Mouse (Mus musculus) liver, embryonic 13.5 days (tissue): Measurements from ENCODE around the gene Slc30a7. TPM values are rescaled to one million over a fixed set of nuclear protein-coding genes. Genes with fewer than 3 reads are reported as not detected.

Experiments
- ATAC-seq: fragments of 200-750 bp; cut with Nextera tagmentation; 2 replicates; pipeline ENCODE4 v1.8.0; 2017; ENCODE audit warnings: low read depth, mild to moderate bottlenecking, moderate number of reproducible peaks, moderate library complexity
- DNase-seq: peaks from one replicate; pipeline ENCODE4 v3.0.0; 2022
- H3K27ac ChIP-seq: fragments of 300-500 bp; sonication (generic); 2 replicates; pipeline ENCODE4 v1.5.1; 2015; ENCODE audit warnings: moderate library complexity, mild to moderate bottlenecking, inconsistent platforms
- H3K27me3 ChIP-seq: fragments of 300-500 bp; sonication (generic); 2 replicates; pipeline ENCODE4 v1.6.1; 2015; ENCODE audit warnings: mild to moderate bottlenecking, inconsistent platforms
- H3K36me3 ChIP-seq: fragments of 300-500 bp; sonication (generic); 2 replicates; pipeline ENCODE4 v1.6.1; 2015; ENCODE audit warnings: mild to moderate bottlenecking, inconsistent platforms
- H3K4me1 ChIP-seq: fragments of 300-500 bp; sonication (generic); replicated peaks from 2 replicates; pipeline ENCODE4 v1.6.1; 2015; ENCODE audit warnings: inconsistent platforms
- H3K4me2 ChIP-seq: fragments of 300-500 bp; sonication (generic); 2 replicates; pipeline ENCODE4 v1.6.1; 2015; ENCODE audit warnings: inconsistent platforms, mild to moderate bottlenecking, moderate library complexity
- H3K4me3 ChIP-seq: fragments of 300-500 bp; sonication (generic); replicated peaks from 2 replicates; pipeline ENCODE4 v1.5.1; 2015; ENCODE audit warnings: mild to moderate bottlenecking, inconsistent platforms
- H3K9ac ChIP-seq: fragments of 300-500 bp; sonication (generic); 2 replicates; pipeline ENCODE4 v1.6.1; 2015; ENCODE audit warnings: mild to moderate bottlenecking, inconsistent platforms
- H3K9me3 ChIP-seq: fragments of 300-500 bp; sonication (generic); replicated peaks from 2 replicates; pipeline ENCODE4 v1.6.1; 2016; ENCODE audit warnings: inconsistent platforms
- WGBS: fragments of 180-500 bp; shearing (Covaris S2); methylation state at CpG from one replicate; pipeline ENCODE4 v1.1.7; 2015; ENCODE audit not compliant: insufficient replicate concordance; 5-methylcytosine and 5-hydroxymethylcytosine counted together
- polyA plus RNA-seq: library from polyadenylated mRNA; unstranded; fragments of >200 nt; fragmentation: Nextera tagmentation; extraction: Ambion mirVana; gene quantifications from 2 replicates; pipeline ENCODE4 v1.2.1, GENCODE M21; 2015

Gene Slc30a7
- polyA plus RNA-seq, 1 experiment from 2014 or later = 12.0 TPM

DNA sequence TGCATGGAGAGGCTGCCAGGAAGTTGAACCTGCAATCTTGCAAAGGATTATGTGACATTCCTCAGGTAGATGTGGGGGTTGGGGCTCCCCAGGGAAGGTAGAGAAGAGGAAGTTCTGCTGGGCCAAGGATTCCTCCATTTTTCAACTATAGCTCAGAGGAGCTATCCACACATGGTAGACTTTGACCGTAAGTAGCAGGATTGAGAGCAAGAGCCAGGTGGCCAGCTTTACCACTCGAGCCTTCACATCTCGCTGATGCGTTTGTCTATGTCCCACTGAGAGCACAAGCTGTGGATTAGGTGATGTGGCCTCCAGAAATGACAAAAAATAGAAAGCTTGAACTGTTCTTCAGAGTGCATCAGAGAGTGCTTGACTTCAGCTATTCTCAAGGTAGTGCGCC lies 11.9 kb upstream of the Slc30a7 start:
- Histone ChIP-seq H3K27me3 (no peaks in the 10 kb centered on the region), H3K36me3 (no peaks in the 10 kb centered on the region), H3K4me3 (no peak overlapping the region), H3K4me2 (no peak overlapping the region), H3K9me3 (no peaks in the 10 kb centered on the region), H3K9ac (no peak overlapping the region), H3K4me1 (no peaks in the 10 kb centered on the region), H3K27ac (no peak overlapping the region)
- ATAC-seq (no peak), DNase-seq (no peak)
- 79% methylated on average over 5 of the region's 5 CpGs for WGBS

DNA sequence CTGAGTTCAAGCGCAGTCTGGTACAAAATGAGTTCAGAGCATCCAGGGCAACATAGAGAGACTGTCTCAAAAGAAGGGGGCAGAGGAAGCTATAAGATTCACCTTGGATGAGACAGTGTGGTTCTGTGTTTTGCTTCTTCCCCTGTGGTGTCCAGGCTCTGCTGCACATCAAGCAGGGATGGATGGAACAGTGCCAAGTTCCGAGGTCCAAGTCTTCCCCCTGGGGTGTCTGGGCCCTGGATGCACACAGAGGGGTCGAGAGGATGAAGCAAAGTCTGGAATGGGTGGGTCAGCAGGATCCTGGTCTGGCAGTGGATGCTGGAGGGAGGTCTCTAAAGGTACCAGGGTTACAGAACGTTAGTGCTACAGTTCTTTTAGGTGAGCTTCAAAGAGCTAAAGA lies 11.4 kb upstream of the Slc30a7 start:
- no peak overlapping the region for H3K4me2 ChIP-seq
- no peak overlapping the region for H3K4me3 ChIP-seq
- H3K4me1 ChIP-seq = no peaks in the 10 kb centered on the region
- no peak overlapping the region for H3K27ac ChIP-seq
- ATAC-seq = no peak
- DNase-seq = no peak
- H3K36me3 ChIP-seq = no peaks in the 10 kb centered on the region
- no peaks in the 10 kb centered on the region for H3K9me3 ChIP-seq
- 59% methylated on average over 4 of the region's 4 CpGs for WGBS
- H3K9ac ChIP-seq = no peak overlapping the region
- no peaks in the 10 kb centered on the region for H3K27me3 ChIP-seq

DNA sequence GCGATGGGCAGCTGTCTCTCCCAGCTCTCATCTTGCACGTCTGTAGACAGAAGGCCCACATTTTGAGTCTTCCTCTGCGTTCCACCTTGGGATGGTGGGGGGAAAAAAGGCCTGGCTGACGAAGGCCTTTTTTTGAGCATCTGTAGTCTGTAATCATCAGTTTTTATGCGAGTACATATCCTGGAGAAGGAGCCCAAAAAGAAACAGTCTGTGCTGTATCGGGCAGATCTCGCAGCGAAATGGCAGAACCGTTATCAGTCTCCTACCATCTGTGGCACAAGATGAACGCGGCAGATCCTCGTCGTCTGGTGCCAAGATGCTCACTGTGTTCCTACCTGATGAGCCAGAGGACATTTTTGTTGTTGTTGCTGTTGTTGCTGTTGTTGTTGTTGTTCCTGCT lies 8.9 kb upstream of the Slc30a7 start:
- ATAC-seq (no peak), DNase-seq (no peak)
- Histone ChIP-seq H3K27ac (no peak overlapping the region), H3K4me3 (no peak overlapping the region), H3K36me3 (no peaks in the 10 kb centered on the region), H3K9me3 (no peaks in the 10 kb centered on the region), H3K4me1 (no peaks in the 10 kb centered on the region), H3K27me3 (no peaks in the 10 kb centered on the region), H3K4me2 (no peak overlapping the region), H3K9ac (no peak overlapping the region)
- WGBS = 66% methylated on average over 13 of the region's 13 CpGs

DNA sequence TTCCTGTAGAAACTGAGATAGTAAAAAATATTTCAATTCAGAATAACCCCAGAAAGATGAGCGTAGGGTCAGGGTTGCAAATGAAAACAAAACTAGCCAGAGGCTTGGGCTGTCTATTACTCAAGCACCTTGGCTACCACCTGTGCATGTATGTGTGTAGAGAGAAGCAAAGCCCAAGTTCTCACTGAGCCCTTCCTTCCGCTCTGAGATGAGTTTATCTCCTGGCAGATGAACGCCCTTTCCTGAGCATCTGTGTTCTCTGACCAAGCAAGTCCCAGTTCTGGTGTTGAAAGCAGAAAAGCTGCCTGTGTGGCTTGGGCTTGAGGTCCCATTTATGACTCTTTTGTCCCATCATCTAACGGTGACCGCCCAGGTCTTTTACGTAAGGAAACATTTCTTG lies 7.7 kb upstream of the Slc30a7 start:
- DNase-seq = no peak
- Histone ChIP-seq H3K4me2 (no peak overlapping the region), H3K9me3 (no peaks in the 10 kb centered on the region), H3K9ac (no peak overlapping the region), H3K36me3 (no peaks in the 10 kb centered on the region), H3K4me1 (no peaks in the 10 kb centered on the region), H3K27me3 (no peaks in the 10 kb centered on the region), H3K4me3 (no peak overlapping the region), H3K27ac (no peak overlapping the region)
- ATAC-seq = no peak
- 68% methylated on average over 6 of the region's 6 CpGs for WGBS

DNA sequence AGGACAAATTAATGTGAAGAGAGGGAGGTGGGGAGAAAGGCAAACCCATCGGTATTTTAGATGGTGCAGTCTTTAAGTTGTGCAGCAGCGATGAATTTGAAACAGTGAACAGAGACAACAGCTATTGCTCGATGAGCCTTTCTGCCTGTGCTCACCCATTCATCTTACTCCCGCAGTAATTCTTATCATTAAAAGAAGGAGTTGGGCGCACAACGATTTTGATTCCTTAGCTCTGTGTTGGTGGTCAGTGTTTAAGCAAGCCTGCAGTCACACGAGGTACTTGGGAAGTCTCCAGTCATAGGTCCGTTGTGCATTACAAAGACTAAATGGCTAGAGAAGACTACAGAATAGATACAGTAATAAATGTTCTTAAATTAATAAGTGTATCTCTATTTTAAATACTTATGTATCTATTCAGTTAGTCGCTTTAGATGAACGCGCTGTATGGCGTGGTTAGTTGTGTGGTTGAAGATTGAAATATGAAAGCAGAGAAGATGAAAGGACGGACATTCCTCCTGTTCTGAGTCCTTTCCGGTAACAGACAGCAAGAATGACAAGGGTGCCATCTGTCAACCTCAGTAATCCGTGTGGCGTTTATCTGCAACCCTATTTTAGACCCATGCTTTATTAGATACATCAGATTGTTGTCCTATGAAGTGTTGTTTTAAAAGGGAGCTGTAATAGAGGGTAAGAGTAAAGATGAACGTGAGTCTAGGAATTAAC lies 2.6 kb upstream of the Slc30a7 start:
- no peaks in the 10 kb centered on the region for H3K9me3 ChIP-seq
- no peak overlapping the region for H3K9ac ChIP-seq
- WGBS = 79% methylated on average over 17 of the region's 17 CpGs
- H3K4me3 ChIP-seq = no peak overlapping the region
- H3K36me3 ChIP-seq = no peaks in the 10 kb centered on the region
- peaks cover 28% of the 10 kb centered on the region for H3K4me1 ChIP-seq
- no peak overlapping the region for H3K27ac ChIP-seq
- ATAC-seq (no peak), DNase-seq (no peak)
- H3K27me3 ChIP-seq = no peaks in the 10 kb centered on the region
- no peak overlapping the region for H3K4me2 ChIP-seq

DNA sequence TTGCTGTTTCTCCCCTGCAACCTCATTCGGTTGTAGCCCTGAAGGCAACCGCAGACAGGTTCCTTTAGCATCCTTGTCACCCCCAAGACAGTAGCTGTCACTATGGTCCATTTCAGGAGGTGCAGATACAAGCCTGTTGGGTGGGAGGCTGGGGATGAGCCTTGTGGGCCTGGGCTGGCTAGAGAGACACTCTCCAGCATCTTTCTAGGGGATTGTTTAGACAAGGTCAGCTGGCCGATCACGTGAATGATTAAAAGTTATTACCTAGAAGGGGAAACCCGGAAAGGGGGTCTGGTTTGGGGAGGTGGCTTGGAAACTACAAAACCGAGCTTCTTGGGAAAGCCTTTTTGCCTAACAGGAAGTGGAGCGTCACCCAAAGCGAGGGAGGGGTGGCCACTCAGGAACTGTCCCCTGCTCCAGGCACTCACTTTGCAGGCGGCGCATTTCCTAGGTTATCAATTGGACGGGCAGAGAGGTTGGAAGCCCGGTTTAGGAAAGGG lies 785 bp upstream of the Slc30a7 start:
- Histone ChIP-seq H3K9me3 (no peaks in the 10 kb centered on the region), H3K4me1 (peaks cover 28% of the 10 kb centered on the region), H3K27ac (peak overlapping the region; percentile 77), H3K4me2 (peak overlapping the region; percentile 96), H3K36me3 (peaks cover 10% of the 10 kb centered on the region; the same call in 1 of the 2 replicates), H3K27me3 (no peaks in the 10 kb centered on the region), H3K4me3 (peak overlapping the region; percentile 72), H3K9ac (peak overlapping the region; percentile 81)
- DNase-seq = peak; percentile 34
- peak; percentile 45 for ATAC-seq
- WGBS = under 1% methylated on average over 12 of the region's 12 CpGs

DNA sequence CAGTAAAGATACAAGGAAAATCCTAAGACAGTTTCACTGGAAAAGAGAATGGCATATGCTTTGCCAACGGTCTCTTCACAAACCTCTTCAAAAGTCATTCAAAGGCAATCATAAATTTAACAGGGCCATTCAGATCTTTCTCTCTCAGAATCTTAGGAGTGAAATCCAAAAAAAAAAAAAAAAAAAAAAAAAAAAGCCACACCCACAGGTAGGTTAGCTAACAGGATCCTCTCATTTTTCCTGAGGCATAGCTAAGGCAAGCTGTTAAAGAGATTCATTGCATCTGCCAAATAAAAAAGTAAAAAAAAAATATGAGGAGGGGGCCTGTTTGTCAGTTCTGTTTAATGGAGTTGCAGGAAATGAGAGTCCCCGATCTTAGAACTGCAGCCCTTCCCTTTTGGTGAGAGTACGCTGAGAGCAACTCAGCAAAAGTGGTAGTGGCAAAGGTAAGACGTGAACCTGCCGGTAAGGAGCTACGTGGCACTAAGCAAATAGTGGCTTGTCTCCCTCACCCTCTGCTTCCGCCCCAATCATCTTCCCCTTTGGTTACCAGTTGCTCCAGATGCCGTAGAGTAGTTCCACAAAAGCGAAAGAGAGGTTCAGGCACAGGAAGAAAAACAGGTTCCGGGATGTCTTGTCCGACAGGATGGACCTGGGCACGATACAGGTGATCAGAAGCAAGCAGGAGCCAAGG lies 775 bp downstream of the Slc30a7 start:
- no peak for ATAC-seq

DNA sequence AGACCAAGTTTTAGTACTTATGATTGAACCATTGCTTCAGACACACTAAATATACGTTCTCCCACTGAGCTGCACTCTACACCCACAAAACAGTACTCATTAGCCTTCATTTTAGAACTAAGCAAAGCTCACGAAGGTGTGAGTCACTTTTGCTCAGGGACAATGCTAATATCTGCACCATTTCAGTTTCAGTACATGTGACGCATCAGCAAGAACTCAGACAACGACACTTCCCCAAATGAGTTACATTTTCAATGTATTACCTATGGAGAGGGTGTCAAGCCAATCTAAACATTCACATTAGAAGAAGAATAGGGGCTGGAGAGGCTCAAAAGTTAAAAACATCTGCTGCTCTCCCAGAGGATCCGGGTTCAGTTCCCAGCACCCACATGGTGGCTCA lies 10.3 kb downstream of the Slc30a7 start:
- 76% methylated on average over 5 of the region's 5 CpGs for WGBS

More for the DNA sequence above, 775 bp downstream of the Slc30a7 start:
- Histone ChIP-seq H3K36me3 (peaks cover 15% of the 10 kb centered on the region; the same call in 1 of the 2 replicates), H3K9ac (peak overlapping the region; percentile 81), H3K9me3 (no peaks in the 10 kb centered on the region), H3K4me3 (peak overlapping the region; percentile 72), H3K4me1 (peaks cover 28% of the 10 kb centered on the region), H3K4me2 (peak overlapping the region; percentile 96), H3K27ac (peak overlapping the region; percentile 68), H3K27me3 (no peaks in the 10 kb centered on the region)
- DNase-seq = peak; percentile 15
- WGBS = 5% methylated on average over 12 of the region's 12 CpGs

DNA sequence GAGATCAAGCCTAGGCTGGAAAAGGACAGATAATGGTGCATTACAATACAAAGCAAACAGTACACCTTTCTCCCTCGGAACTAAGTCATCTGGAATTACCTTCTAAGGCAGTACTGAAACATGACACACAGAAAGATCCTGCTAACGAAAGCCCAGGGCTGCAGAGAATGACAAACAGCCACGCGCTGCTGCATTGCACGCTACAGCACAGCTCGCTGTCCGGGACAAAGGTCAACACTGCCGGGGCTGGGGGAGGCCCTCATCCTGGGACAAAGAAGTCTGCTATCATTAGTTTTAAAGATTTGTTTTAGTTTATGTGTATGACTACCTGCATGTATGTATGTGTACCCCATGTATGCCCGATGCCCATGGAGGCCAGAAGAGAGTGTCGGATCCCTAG lies 14.2 kb downstream of the Slc30a7 start:
- Histone ChIP-seq H3K4me1 (peaks cover 7% of the 10 kb centered on the region; the same call in 1 of the 2 replicates), H3K36me3 (peaks cover 23% of the 10 kb centered on the region), H3K9me3 (no peaks in the 10 kb centered on the region), H3K9ac (no peak overlapping the region), H3K4me2 (no peak overlapping the region), H3K4me3 (no peak overlapping the region), H3K27me3 (no peaks in the 10 kb centered on the region), H3K27ac (no peak overlapping the region)
- ATAC-seq (peak; percentile 48), DNase-seq (no peak)
- 80% methylated on average over 10 of the region's 10 CpGs for WGBS

More for the DNA sequence above, 10.3 kb downstream of the Slc30a7 start:
- no peak for DNase-seq
- Histone ChIP-seq H3K9me3 (no peaks in the 10 kb centered on the region), H3K4me3 (no peak overlapping the region), H3K9ac (no peak overlapping the region), H3K36me3 (peaks cover 29% of the 10 kb centered on the region), H3K4me2 (no peak overlapping the region), H3K27ac (no peak overlapping the region), H3K4me1 (peaks cover 5% of the 10 kb centered on the region; the same call in 1 of the 2 replicates), H3K27me3 (no peaks in the 10 kb centered on the region)
- no peak for ATAC-seq

DNA sequence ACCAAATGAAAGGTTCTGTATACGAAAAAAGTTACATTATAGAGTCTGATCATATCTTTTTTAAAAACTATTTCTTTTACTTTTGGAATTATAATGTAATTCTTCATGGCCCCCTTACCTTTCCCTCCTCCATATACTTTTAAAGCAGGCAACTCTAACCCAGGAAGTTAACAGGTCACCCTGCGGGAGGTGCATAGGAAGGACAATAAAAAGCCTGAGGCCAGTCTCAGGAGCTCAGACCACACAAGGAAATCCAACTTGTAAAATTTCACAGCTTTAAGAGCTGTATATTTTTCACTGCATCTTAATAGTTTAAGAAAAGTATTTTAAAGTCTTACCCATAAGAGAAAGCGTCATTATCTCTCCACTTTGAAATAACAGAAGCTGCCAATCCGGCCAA lies 14.6 kb downstream of the Slc30a7 start:
- H3K36me3 ChIP-seq = peaks cover 19% of the 10 kb centered on the region
- H3K27ac ChIP-seq = no peak overlapping the region
- H3K4me2 ChIP-seq = no peak overlapping the region
- no peak overlapping the region for H3K9ac ChIP-seq
- ATAC-seq (no peak), DNase-seq (no peak)
- 65% methylated on average over 4 of the region's 4 CpGs for WGBS
- H3K4me3 ChIP-seq = no peak overlapping the region
- no peaks in the 10 kb centered on the region for H3K27me3 ChIP-seq
- H3K9me3 ChIP-seq = no peaks in the 10 kb centered on the region
- peaks cover 7% of the 10 kb centered on the region; the same call in 1 of the 2 replicates for H3K4me1 ChIP-seq

DNA sequence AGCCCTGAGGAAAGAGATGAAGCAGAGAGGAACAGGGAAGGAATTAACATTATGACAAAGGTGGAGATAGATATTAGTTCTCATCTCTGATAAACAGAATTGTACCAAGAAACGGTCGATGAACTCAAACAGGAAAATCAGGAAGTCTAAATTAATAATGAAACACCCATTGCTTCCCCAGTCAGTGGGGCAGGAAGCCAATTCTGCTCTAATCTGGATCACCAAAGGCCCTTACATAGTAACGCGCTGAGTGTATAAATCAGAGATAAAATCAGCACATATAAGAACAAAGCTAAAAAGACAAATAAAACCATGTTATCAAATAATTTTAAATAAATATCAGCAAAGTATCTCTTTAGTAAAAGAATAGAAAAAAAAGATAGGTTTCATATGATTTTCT lies 15.1 kb downstream of the Slc30a7 start:
- no peaks in the 10 kb centered on the region for H3K9me3 ChIP-seq
- no peaks in the 10 kb centered on the region for H3K27me3 ChIP-seq
- WGBS = 53% methylated on average over 4 of the region's 4 CpGs
- H3K27ac ChIP-seq = no peak overlapping the region
- peaks cover 7% of the 10 kb centered on the region; the same call in 1 of the 2 replicates for H3K4me1 ChIP-seq
- no peak overlapping the region for H3K4me2 ChIP-seq
- peaks cover 17% of the 10 kb centered on the region for H3K36me3 ChIP-seq
- ATAC-seq = no peak
- no peak overlapping the region for H3K9ac ChIP-seq
- no peak overlapping the region for H3K4me3 ChIP-seq
- no peak for DNase-seq
